In genomic region chr13:60684050-60684760, GRCm38 (mm10) we compare ENCODE assay signal across 8 mouse cellular contexts.
A peak's percentile ranks its signal among the peaks of the same experiment; 100 is the strongest.
DNase-seq lines count a peak whose midpoint lies in the region; ATAC-seq lines count a peak whose summit lies in the region.

No protein-coding gene starts in this region.

- peak; percentile 4 for DNase-seq in cerebellum, adult 11 months
- no peak for DNase-seq in intestine, embryonic 14.5 days (ENCODE audit: low spot score)
- peak; percentile 82 for DNase-seq in skeletal muscle tissue, adult 2 months (ENCODE audit: low read depth, low spot score)
- DNase-seq in cerebellum, postnatal 4 days (ENCODE audit: low spot score in 2 of 2) = no peak
- DNase-seq in right cerebral cortex, postnatal 10 days (ENCODE audit: low spot score in 2 of 2) = no peak

- H3K4me1 ChIP-seq in embryonic facial prominence, embryonic 15.5 days = peaks cover 53% of the 10 kb centered on the region
- peaks cover 43% of the 10 kb centered on the region for H3K4me1 ChIP-seq in intestine, embryonic 14.5 days (replicated peaks; ENCODE audit: control insufficient read depth, insufficient read depth, low read length)
- peaks cover 51% of the 10 kb centered on the region for H3K4me1 ChIP-seq in liver, embryonic 12.5 days

- no peaks in the 10 kb centered on the region for H3K9me3 ChIP-seq in embryonic facial prominence, embryonic 15.5 days (replicated peaks)
- H3K9me3 ChIP-seq in intestine, embryonic 14.5 days (ENCODE audit: control insufficient read depth, low read length) = no peaks in the 10 kb centered on the region
- H3K9me3 ChIP-seq in liver, embryonic 12.5 days (replicated peaks) = no peaks in the 10 kb centered on the region

- no peak overlapping the region for H3K4me3 ChIP-seq in embryonic facial prominence, embryonic 15.5 days (replicated peaks)
- H3K4me3 ChIP-seq in intestine, embryonic 14.5 days (ENCODE audit: low read depth, low read length) = no peak overlapping the region
- no peak overlapping the region for H3K4me3 ChIP-seq in liver, embryonic 12.5 days

- 45% methylated on average over 10 of the region's 10 CpGs for WGBS in embryonic facial prominence, embryonic 15.5 days
- 43% methylated on average over 10 of the region's 10 CpGs for WGBS in intestine, embryonic 14.5 days
- 62% methylated on average over 10 of the region's 10 CpGs for WGBS in liver, embryonic 12.5 days (ENCODE audit: insufficient replicate concordance)

- ATAC-seq in cerebellum, adult (ENCODE audit: insufficient number of reproducible peaks, low FRiP score, low TSS enrichment) = no peak
- no peak for ATAC-seq in embryonic facial prominence, embryonic 15.5 days (ENCODE audit: insufficient number of reproducible peaks, low FRiP score, low TSS enrichment, low read depth)
- 0 out of 2 replicates have a peak, but pooled peaks have one; percentile 10 for ATAC-seq in intestine, embryonic 14.5 days (replicated peaks; ENCODE audit: low FRiP score, low TSS enrichment, low read depth)
- peak; percentile 29; the same call in 1 of the 2 replicates for ATAC-seq in liver, embryonic 12.5 days

- H3K27me3 ChIP-seq in embryonic facial prominence, embryonic 15.5 days = no peaks in the 10 kb centered on the region
- H3K27me3 ChIP-seq in intestine, embryonic 14.5 days (replicated peaks; ENCODE audit: control insufficient read depth, insufficient read depth, low read length) = no peaks in the 10 kb centered on the region
- H3K27me3 ChIP-seq in liver, embryonic 12.5 days (replicated peaks) = no peaks in the 10 kb centered on the region

- no peak overlapping the region for H3K9ac ChIP-seq in embryonic facial prominence, embryonic 15.5 days
- no peak overlapping the region for H3K9ac ChIP-seq in intestine, embryonic 14.5 days (ENCODE audit: low read length)
- no peak overlapping the region for H3K9ac ChIP-seq in liver, embryonic 12.5 days

- H3K4me2 ChIP-seq in embryonic facial prominence, embryonic 15.5 days (replicated peaks) = no peak overlapping the region
- no peak overlapping the region for H3K4me2 ChIP-seq in intestine, embryonic 14.5 days (ENCODE audit: low read length)
- no peak overlapping the region for H3K4me2 ChIP-seq in liver, embryonic 12.5 days

- H3K36me3 ChIP-seq in embryonic facial prominence, embryonic 15.5 days = no peaks in the 10 kb centered on the region
- H3K36me3 ChIP-seq in intestine, embryonic 14.5 days (ENCODE audit: control insufficient read depth, insufficient read depth, low read length) = no peaks in the 10 kb centered on the region
- peaks cover 5% of the 10 kb centered on the region; the same call in 1 of the 2 replicates for H3K36me3 ChIP-seq in liver, embryonic 12.5 days

- peak overlapping the region; percentile 34; the same call in 1 of the 2 replicates for H3K27ac ChIP-seq in embryonic facial prominence, embryonic 15.5 days (replicated peaks)
- H3K27ac ChIP-seq in intestine, embryonic 14.5 days (ENCODE audit: low read depth) = no peak overlapping the region
- H3K27ac ChIP-seq in liver, embryonic 12.5 days = peak overlapping the region; percentile 41; the same call in 1 of the 2 replicates

Comparison
In these comparisons a context has a peak if more than half of its experiments do, and no peak if none do; other contexts are left out.
1. DNase-seq: peak in cerebellum, adult 11 months (single experiment) and skeletal muscle tissue, adult 2 months (single experiment); none in intestine, embryonic 14.5 days (single experiment), cerebellum, postnatal 4 days (0 of 2) and right cerebral cortex, postnatal 10 days (0 of 2).
2. ATAC-seq: peak in intestine, embryonic 14.5 days (single experiment) and liver, embryonic 12.5 days (single experiment); none in cerebellum, adult (single experiment) and embryonic facial prominence, embryonic 15.5 days (single experiment).